Mouse (Mus musculus): ENCODE measurements around the gene Pdzd4. TPM values are rescaled to one million over a fixed set of nuclear protein-coding genes. Genes with fewer than 3 reads are reported as not detected.

Pdzd4 gene
- polyA plus RNA-seq, 1 experiment from 2014 or later, result 0.12 TPM

DNA sequence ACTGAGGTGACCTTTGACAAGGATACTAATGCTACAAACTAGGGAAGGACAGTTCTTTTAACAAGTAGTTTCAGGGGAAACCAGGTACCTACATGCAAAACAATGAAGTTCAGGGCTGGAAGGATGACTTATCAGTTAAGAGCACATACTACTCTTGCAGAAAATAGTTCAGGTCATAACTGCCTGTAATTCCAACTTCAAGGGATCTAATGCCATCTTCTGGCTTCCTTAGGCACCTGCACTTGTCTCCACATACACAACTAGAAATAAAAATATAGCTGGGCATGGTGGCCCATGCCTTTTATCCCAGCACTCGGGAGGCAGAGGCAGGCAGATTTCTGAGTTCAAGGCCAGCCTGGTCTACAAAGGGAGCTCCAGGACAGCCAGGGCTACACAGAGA, 75.8 kb downstream of the Pdzd4 start:
- no peak for ATAC-seq
- no peak overlapping the region for H3K4me3 ChIP-seq (ENCODE audit: low read depth, low read length)
- H3K9me3 ChIP-seq (ENCODE audit: control insufficient read depth), result no peaks in the 10 kb centered on the region
- peak; percentile 44; the same call in 1 of the 2 replicates for TF ChIP-seq CTCF (IDR thresholded peaks at IDR 0.05; ENCODE audit: low read depth)
- H3K27me3 ChIP-seq (replicated peaks; ENCODE audit: control insufficient read depth, insufficient read depth, low read length), result no peaks in the 10 kb centered on the region
- H3K4me2 ChIP-seq (replicated peaks; ENCODE audit: low read depth), result no peak overlapping the region
- no peaks in the 10 kb centered on the region for H3K4me1 ChIP-seq (replicated peaks; ENCODE audit: control insufficient read depth, insufficient read depth, low read length)
- no peaks in the 10 kb centered on the region for H3K36me3 ChIP-seq (ENCODE audit: control insufficient read depth, insufficient read depth)
- no peak overlapping the region for H3K9ac ChIP-seq (ENCODE audit: low read depth, low read length)
- no peak overlapping the region for H3K27ac ChIP-seq (ENCODE audit: low read depth, low read length)
- 84% methylated on average over 1 of the region's 1 CpGs for WGBS

GRCm38 (mm10) chrX:73744774-73745481, 79.8 kb downstream of the Pdzd4 start:
- no peak overlapping the region for H3K9ac ChIP-seq (ENCODE audit: low read depth, low read length)
- H3K4me1 ChIP-seq (replicated peaks; ENCODE audit: control insufficient read depth, insufficient read depth, low read length), result no peaks in the 10 kb centered on the region
- TF ChIP-seq CTCF (IDR thresholded peaks at IDR 0.05; ENCODE audit: low read depth), result no peak
- H3K27ac ChIP-seq (ENCODE audit: low read depth, low read length), result no peak overlapping the region
- 52% methylated on average over 1 of the region's 1 CpGs for WGBS
- H3K9me3 ChIP-seq (ENCODE audit: control insufficient read depth), result no peaks in the 10 kb centered on the region
- no peak for ATAC-seq
- H3K36me3 ChIP-seq (ENCODE audit: control insufficient read depth, insufficient read depth), result no peaks in the 10 kb centered on the region
- H3K27me3 ChIP-seq (replicated peaks; ENCODE audit: control insufficient read depth, insufficient read depth, low read length), result no peaks in the 10 kb centered on the region
- no peak overlapping the region for H3K4me2 ChIP-seq (replicated peaks; ENCODE audit: low read depth)
- H3K4me3 ChIP-seq (ENCODE audit: low read depth, low read length), result no peak overlapping the region

Other genes starting within 250 kb of the Pdzd4 start
- 2.2 and 2.7 TPM in 2 replicates for gene Dusp9, start 185.6 kb downstream of the Pdzd4 start, polyA plus RNA-seq (2015; fragmentation: Nextera tagmentation; extraction: Ambion mirVana)
- gene Pnck, start 164.9 kb downstream of the Pdzd4 start, polyA plus RNA-seq (2015; fragmentation: Nextera tagmentation; extraction: Ambion mirVana), result 8.5 and 9.4 TPM in 2 replicates
- 46.8 and 50.9 TPM in 2 replicates for gene Slc6a8, start 151.8 kb downstream of the Pdzd4 start, polyA plus RNA-seq (2015; fragmentation: Nextera tagmentation; extraction: Ambion mirVana)
- gene Bcap31, start 108.8 kb downstream of the Pdzd4 start, polyA plus RNA-seq (2015; fragmentation: Nextera tagmentation; extraction: Ambion mirVana), result 380 and 382 TPM in 2 replicates
- 46.5 and 51.3 TPM in 2 replicates for gene Abcd1, start 108.4 kb downstream of the Pdzd4 start, polyA plus RNA-seq (2015; fragmentation: Nextera tagmentation; extraction: Ambion mirVana)
- 0.22 and 0.27 TPM in 2 replicates for gene Plxnb3, start 67.9 kb downstream of the Pdzd4 start, polyA plus RNA-seq (2015; fragmentation: Nextera tagmentation; extraction: Ambion mirVana)
- 0.90 and 1.3 TPM in 2 replicates for gene Srpk3, start 50.6 kb downstream of the Pdzd4 start, polyA plus RNA-seq (2015; fragmentation: Nextera tagmentation; extraction: Ambion mirVana)
- gene Idh3g, start 38.1 kb downstream of the Pdzd4 start, polyA plus RNA-seq (2015; fragmentation: Nextera tagmentation; extraction: Ambion mirVana), result 142 and 145 TPM in 2 replicates
- 299 and 323 TPM in 2 replicates for gene Ssr4, start 37.9 kb downstream of the Pdzd4 start, polyA plus RNA-seq (2015; fragmentation: Nextera tagmentation; extraction: Ambion mirVana)
- 0.12 TPM in 1 of 2 replicates, not detected in the other for gene Avpr2, start 67.1 kb upstream of the Pdzd4 start, polyA plus RNA-seq (2015; fragmentation: Nextera tagmentation; extraction: Ambion mirVana)
- gene L1cam, start 71.1 kb upstream of the Pdzd4 start, polyA plus RNA-seq (2015; fragmentation: Nextera tagmentation; extraction: Ambion mirVana), result 3.1 and 3.2 TPM in 2 replicates
- 2.5 and 2.7 TPM in 2 replicates for gene Arhgap4, start 96.9 kb upstream of the Pdzd4 start, polyA plus RNA-seq (2015; fragmentation: Nextera tagmentation; extraction: Ambion mirVana)
- 76.6 and 76.7 TPM in 2 replicates for gene Naa10, start 97.0 kb upstream of the Pdzd4 start, polyA plus RNA-seq (2015; fragmentation: Nextera tagmentation; extraction: Ambion mirVana)
- gene Renbp, start 105.9 kb upstream of the Pdzd4 start, polyA plus RNA-seq (2015; fragmentation: Nextera tagmentation; extraction: Ambion mirVana), result 788 and 922 TPM in 2 replicates
- 19.0 and 22.6 TPM in 2 replicates for gene Hcfc1, start 141.4 kb upstream of the Pdzd4 start, polyA plus RNA-seq (2015; fragmentation: Nextera tagmentation; extraction: Ambion mirVana)
- gene Irak1, start 198.9 kb upstream of the Pdzd4 start, polyA plus RNA-seq (2015; fragmentation: Nextera tagmentation; extraction: Ambion mirVana), result 21.6 and 22.7 TPM in 2 replicates

Data from intestine, postnatal 0 days (tissue).